Mouse (Mus musculus): Measurements from ENCODE around the gene C1ra. TPM values are rescaled to one million over a fixed set of nuclear protein-coding genes. Genes with fewer than 3 reads are reported as not detected.
"Not testable (repeated sequence)": the region's sequence is repeated elsewhere in the genome, so short reads cannot be mapped to it uniquely, and the experiment has no call there.

The C1ra gene
- polyA plus RNA-seq, 1 experiment from 2014 or later = 0.26 TPM

DNA sequence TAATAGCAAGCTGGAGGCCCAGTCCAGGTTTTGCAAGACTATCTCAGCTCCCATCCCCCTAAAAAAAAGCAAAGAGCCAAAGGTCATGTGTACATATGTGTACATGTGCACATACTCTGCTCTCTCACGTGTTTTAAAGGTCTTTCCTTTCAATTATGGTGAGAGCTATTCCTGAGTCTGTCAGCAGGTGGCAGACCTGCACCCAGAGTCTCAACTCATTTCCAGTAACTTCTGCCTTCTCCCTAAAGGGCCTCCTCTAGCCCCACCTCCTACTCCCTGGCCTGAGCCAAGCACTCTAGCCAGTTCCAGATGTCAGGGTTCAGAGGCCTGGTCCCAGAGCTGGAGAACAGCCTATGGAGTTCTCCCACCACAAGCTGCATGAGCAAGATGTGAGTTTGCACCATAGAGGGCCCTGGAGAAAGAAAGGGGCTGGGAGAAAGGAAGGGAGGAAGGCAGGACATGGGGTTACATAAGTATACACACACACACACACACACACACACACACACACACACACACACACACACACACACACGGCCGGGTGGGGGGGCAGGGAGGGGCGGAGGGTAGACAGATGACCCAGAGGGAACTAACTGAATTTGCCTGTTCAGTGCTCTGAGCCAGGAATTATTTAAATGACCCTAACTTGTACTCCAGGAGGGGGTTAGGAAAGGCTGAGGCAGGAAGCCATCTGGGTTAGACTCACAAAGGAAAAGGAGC, 19.2 kb upstream of the C1ra start, which contains the start of gene C1rl:
Gene C1rl, plus strand, starts transcription at position 272 of the 720 bp plus-strand sequence.
- WGBS = 54% methylated on average over 4 of the region's 4 CpGs
- no peaks in the 10 kb centered on the region for H3K36me3 ChIP-seq
- H3K4me1 ChIP-seq = peaks cover 9% of the 10 kb centered on the region; the same call in 1 of the 2 replicates
- no peak within 1 kb of the TSS for H3K4me3 ChIP-seq
- H3K9me3 ChIP-seq (replicated peaks) = no peaks in the 10 kb centered on the region
- H3K27ac ChIP-seq = peak within 1 kb of the TSS; percentile 82
- DNase-seq (ENCODE audit: low spot score) = peak; percentile 79
- H3K27me3 ChIP-seq (ENCODE audit: low read depth, poor library complexity, severe bottlenecking) = no peaks in the 10 kb centered on the region

DNA sequence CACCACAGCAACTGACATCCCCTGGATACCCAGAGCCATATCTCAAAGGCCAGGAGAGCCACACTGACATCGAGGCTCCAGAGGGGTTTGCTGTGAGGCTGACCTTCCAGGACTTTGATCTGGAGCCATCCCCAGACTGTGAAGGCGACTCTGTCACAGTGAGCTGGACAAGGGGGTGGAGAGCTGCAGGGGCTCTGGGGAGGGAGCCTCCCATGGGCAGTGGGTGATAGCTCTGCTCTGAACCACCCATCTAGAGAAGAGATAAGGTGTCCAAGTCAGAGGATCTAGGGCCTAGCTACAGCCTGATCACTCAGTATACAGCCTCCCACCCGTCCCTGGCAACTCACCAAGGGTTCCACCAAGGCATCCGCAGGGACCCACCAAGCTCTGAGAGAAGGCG, 18.3 kb upstream of the C1ra start:
- no peak for DNase-seq (ENCODE audit: low spot score)

DNA sequence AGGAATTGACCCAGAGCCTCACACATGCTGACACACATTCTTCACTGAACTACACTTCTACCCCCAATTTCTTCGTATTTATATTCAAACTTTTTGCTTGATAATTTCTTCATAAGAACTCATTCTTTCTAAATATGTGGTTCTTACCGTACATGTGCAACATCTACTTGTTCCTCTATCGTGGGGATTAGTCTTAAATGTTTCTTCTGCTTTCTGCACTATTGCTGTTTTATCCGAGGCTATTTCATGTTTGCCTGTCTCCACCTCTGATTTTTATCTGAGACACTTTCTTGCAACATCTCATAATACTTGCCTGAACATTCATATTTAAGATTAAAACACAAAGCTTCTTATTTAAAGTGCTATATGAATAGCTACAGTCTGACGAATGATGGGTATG, 16.2 kb upstream of the C1ra start:
- Histone ChIP-seq H3K4me1 (peaks cover 12% of the 10 kb centered on the region), H3K4me3 (no peak overlapping the region), H3K36me3 (no peaks in the 10 kb centered on the region), H3K27ac (no peak overlapping the region), H3K27me3 (ENCODE audit: low read depth, poor library complexity, severe bottlenecking) (no peaks in the 10 kb centered on the region), H3K9me3 (replicated peaks) (no peaks in the 10 kb centered on the region)
- WGBS = 96% methylated on average over 5 of the region's 5 CpGs
- DNase-seq (ENCODE audit: low spot score) = no peak

More for the DNA sequence above, 18.3 kb upstream of the C1ra start:
- no peaks in the 10 kb centered on the region for H3K36me3 ChIP-seq
- peak overlapping the region; percentile 82 for H3K27ac ChIP-seq
- peaks cover 9% of the 10 kb centered on the region; the same call in 1 of the 2 replicates for H3K4me1 ChIP-seq
- WGBS = 78% methylated on average over 5 of the region's 5 CpGs
- no peaks in the 10 kb centered on the region for H3K9me3 ChIP-seq (replicated peaks)
- no peak overlapping the region for H3K4me3 ChIP-seq
- H3K27me3 ChIP-seq (ENCODE audit: low read depth, poor library complexity, severe bottlenecking) = no peaks in the 10 kb centered on the region

DNA sequence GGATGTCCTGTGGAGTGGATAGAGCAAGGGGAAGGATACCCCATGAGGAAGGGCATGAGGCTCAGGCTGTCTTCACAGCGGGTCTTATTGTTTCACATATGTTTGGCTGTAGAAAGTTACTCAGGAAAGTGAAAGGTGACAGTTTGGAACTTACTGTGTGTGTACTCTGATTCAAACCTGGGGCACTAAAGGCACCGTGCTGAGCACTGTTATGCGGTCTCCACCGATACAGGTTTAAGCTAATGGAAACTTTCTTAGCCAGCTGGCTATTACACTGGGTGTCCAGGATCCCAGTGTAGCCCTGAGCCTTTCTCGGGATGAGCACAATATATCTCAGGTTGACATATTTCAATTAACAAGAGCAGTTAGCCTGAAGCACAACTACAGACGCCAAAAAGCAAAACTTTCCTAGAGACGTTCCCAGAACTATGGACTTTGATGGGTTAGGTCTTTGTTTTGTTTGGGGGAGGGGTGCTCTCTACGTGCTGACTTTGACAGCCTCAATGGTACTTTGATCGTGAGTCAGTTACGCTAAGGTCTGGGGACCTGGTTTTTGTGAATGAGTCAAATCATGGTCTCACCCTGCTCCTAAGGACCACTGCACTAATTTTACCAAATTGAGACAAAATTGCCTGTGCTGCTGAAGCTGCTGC, 12.2 kb upstream of the C1ra start:
- Histone ChIP-seq H3K9me3 (replicated peaks) (no peaks in the 10 kb centered on the region), H3K27me3 (ENCODE audit: low read depth, poor library complexity, severe bottlenecking) (no peaks in the 10 kb centered on the region), H3K36me3 (no peaks in the 10 kb centered on the region), H3K4me1 (peaks cover 3% of the 10 kb centered on the region; the same call in 1 of the 2 replicates), H3K27ac (no peak overlapping the region), H3K4me3 (no peak overlapping the region)
- WGBS = 35% methylated on average over 10 of the region's 10 CpGs
- DNase-seq (ENCODE audit: low spot score) = no peak

DNA sequence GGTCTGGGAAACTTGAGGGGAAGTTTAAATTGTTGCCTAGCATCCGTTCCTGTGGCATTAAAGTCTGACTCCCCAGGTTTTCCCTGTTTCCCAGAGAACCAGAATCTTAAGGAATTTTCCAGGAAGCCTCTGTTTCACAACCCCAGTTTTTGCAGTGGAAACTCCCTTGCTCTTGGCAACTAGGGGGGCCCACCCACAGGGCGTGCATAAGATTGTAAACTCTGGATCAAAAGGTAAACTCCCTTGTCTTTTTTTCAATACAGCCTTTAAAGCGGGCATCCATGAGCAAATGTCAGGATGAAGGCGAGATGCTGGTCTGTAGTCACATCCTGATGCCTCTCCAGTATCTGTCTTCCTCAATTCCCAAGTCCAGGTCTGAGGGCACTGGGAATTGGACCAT, 10.7 kb upstream of the C1ra start:
- WGBS = 86% methylated on average over 4 of the region's 4 CpGs
- Histone ChIP-seq H3K9me3 (replicated peaks) (no peaks in the 10 kb centered on the region), H3K27ac (no peak overlapping the region), H3K4me1 (peaks cover 3% of the 10 kb centered on the region; the same call in 1 of the 2 replicates), H3K27me3 (ENCODE audit: low read depth, poor library complexity, severe bottlenecking) (no peaks in the 10 kb centered on the region), H3K36me3 (no peaks in the 10 kb centered on the region), H3K4me3 (no peak overlapping the region)
- DNase-seq (ENCODE audit: low spot score) = no peak

DNA sequence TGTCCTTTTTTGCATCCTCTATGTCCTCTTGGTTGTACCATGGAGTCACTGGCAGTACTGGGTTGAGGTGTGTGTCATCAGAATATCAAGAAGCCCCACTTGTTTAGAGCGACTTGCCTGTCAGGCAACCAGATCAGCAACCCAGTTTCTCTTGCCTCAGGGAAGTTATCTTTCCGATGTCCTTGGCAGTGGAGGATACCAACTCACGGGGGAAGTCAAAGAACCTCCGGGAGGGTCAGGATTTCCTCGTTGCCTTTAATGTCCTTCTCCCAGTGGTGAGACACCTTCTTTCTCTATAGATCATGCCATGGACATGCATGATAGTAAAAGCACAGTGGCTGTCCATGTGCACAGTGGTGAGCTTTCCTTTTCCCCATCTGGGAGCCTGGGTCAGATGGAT, 10.2 kb upstream of the C1ra start:
- H3K27ac ChIP-seq = no peak overlapping the region
- peaks cover 3% of the 10 kb centered on the region; the same call in 1 of the 2 replicates for H3K4me1 ChIP-seq
- DNase-seq (ENCODE audit: low spot score) = no peak
- no peaks in the 10 kb centered on the region for H3K9me3 ChIP-seq (replicated peaks)
- H3K27me3 ChIP-seq (ENCODE audit: low read depth, poor library complexity, severe bottlenecking) = no peaks in the 10 kb centered on the region
- WGBS = 90% methylated on average over 5 of the region's 5 CpGs
- H3K36me3 ChIP-seq = no peaks in the 10 kb centered on the region
- H3K4me3 ChIP-seq = no peak overlapping the region

DNA sequence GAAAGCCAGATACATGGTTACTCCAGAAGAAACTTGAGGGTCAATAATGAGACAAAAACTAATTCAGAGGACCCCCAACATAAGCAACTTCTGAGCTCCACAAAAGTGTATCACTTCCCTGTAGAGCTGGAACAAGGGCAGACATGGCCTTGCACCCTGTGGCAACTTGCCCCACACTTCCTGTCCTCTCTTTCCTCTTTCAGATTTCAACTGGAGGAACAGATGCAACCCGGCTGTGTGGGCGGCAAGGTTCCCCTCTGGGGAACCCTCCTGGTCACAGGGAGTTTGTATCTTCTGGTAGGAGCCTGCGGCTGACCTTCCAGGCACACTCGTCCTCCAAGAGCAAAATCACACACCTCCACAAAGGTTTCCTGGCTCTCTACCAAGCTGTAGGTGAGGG, 7.2 kb upstream of the C1ra start:
- 78% methylated on average over 4 of the region's 4 CpGs for WGBS
- no peak for DNase-seq (ENCODE audit: low spot score)
- H3K27ac ChIP-seq = no peak overlapping the region

DNA sequence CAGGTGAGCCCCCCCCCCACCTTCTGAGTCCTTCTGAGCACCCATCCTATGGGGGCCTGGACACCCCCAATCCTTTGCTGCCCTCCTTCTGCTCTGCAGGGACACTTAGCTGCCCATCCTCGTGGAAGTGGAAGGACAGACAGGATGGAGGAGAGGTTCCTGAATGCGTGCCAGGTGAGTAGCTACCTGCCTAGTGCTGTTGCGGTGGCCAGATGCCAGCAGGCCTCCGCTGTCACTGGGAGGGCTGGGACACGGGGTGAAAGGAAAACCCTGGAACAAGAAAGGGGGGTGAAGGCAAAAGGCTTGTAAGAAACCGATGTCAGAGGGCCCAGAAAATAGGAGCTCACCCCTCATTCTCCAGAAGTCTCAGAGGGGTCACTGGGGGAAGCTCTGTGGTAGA, 5.2 kb upstream of the C1ra start:
- no peak for DNase-seq (ENCODE audit: low spot score)
- 86% methylated on average over 6 of the region's 6 CpGs for WGBS
- H3K27me3 ChIP-seq (ENCODE audit: low read depth, poor library complexity, severe bottlenecking) = no peaks in the 10 kb centered on the region

More for the DNA sequence above, 7.2 kb upstream of the C1ra start:
- Histone ChIP-seq H3K4me1 (peaks cover 3% of the 10 kb centered on the region; the same call in 1 of the 2 replicates), H3K27me3 (ENCODE audit: low read depth, poor library complexity, severe bottlenecking) (no peaks in the 10 kb centered on the region), H3K9me3 (replicated peaks) (no peaks in the 10 kb centered on the region), H3K36me3 (no peaks in the 10 kb centered on the region), H3K4me3 (no peak overlapping the region)

DNA sequence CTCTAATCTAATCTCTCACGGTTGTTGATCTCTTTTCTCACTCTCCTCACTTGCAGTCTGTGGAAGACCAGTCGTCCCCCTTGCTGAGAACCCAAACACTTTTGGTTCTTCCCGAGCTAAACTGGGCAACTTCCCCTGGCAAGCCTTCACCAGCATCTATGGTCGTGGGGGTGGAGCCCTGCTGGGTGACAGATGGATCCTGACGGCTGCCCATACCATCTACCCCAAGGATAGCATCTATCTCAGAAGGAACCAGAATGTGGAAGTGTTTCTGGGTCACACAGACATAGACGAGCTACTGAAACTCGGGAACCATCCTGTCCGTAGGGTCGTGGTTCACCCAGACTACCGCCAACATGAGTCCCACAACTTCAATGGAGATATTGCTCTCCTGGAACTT, 3.9 kb upstream of the C1ra start:
- H3K4me3 ChIP-seq = no peak overlapping the region
- H3K36me3 ChIP-seq = no peaks in the 10 kb centered on the region
- no peaks in the 10 kb centered on the region for H3K27me3 ChIP-seq (ENCODE audit: low read depth, poor library complexity, severe bottlenecking)
- no peak for DNase-seq (ENCODE audit: low spot score)
- no peaks in the 10 kb centered on the region for H3K9me3 ChIP-seq (replicated peaks)
- H3K27ac ChIP-seq = no peak overlapping the region
- H3K4me1 ChIP-seq = no peaks in the 10 kb centered on the region
- WGBS = 79% methylated on average over 10 of the region's 10 CpGs

More for the DNA sequence above, 5.2 kb upstream of the C1ra start:
- Histone ChIP-seq H3K4me3 (no peak overlapping the region), H3K9me3 (replicated peaks) (no peaks in the 10 kb centered on the region), H3K36me3 (no peaks in the 10 kb centered on the region), H3K4me1 (no peaks in the 10 kb centered on the region), H3K27ac (no peak overlapping the region)

DNA sequence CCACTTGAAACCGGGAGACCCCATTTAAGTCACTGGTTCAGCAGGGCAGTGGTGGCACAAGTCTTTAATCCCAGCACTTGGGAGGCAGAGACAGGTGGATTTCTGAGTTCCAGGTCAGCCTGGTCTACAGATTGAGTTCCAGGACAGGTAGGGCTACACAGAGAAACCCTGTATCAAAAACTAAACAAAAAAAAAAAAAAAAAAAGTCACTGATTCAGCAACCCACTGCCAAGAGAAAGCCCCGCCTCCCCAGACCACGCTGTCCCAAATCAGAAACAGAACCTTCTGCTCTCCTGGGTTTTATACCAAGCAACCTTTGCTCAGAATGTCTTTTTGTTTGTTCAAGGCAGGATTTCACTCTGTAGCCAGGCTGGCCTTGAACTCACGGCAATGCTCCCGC, 3.0 kb upstream of the C1ra start:
- WGBS = 91% methylated on average over 5 of the region's 5 CpGs
- H3K27ac ChIP-seq; H3K4me3 ChIP-seq; H3K9me3 ChIP-seq (replicated peaks); H3K27me3 ChIP-seq (ENCODE audit: low read depth, poor library complexity, severe bottlenecking); H3K4me1 ChIP-seq; H3K36me3 ChIP-seq; DNase-seq (ENCODE audit: low spot score): not testable (repeated sequence)

DNA sequence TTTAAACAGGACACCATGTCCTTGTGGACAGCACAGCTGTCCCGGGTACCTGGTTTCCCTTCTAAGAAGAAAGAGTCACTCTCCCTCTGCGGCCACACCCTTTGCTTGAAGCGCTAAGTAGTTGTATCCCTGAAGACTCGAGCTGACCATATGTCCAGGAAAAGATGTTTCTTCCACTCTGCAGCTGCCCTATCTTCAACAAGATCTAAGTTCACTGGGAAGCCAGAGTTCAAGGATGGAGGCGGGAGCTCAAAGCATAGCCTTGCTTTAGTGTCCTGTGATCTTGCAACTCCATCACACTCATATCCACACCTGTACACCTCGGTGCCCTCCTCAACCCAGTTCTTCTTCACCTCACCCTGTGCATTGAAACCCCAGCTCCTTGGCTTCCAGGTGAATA, 269 bp upstream of the C1ra start:
- no peak for DNase-seq (ENCODE audit: low spot score)
- Histone ChIP-seq H3K27me3 (ENCODE audit: low read depth, poor library complexity, severe bottlenecking) (no peaks in the 10 kb centered on the region), H3K36me3 (no peaks in the 10 kb centered on the region), H3K4me1 (no peaks in the 10 kb centered on the region), H3K27ac (no peak overlapping the region), H3K4me3 (no peak overlapping the region), H3K9me3 (replicated peaks) (no peaks in the 10 kb centered on the region)
- WGBS = 59% methylated on average over 6 of the region's 6 CpGs

DNA sequence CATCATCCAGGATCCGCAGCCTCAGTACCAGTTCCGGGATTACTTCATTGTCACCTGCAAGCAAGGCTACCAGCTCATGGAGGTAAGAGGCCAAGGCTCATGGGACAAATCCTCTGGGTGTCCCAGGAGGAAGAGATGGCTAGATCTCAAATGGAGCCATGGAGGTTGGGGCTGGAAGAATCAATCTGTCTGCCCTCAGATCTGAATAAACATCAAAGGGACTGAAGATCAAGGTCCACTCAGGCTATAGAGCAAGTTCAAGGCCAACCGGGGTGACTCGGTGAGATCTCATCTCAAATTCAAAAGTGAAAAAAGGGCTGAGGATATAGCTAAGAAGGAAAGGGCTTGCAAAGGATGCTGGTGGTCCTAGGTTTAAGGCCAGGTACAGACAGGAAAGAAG, 5.5 kb downstream of the C1ra start:
- H3K4me1 ChIP-seq; H3K4me3 ChIP-seq; H3K27me3 ChIP-seq (ENCODE audit: low read depth, poor library complexity, severe bottlenecking); DNase-seq (ENCODE audit: low spot score); H3K27ac ChIP-seq; H3K36me3 ChIP-seq; H3K9me3 ChIP-seq (replicated peaks): not testable (repeated sequence)
- 92% methylated on average over 4 of the region's 4 CpGs for WGBS

DNA sequence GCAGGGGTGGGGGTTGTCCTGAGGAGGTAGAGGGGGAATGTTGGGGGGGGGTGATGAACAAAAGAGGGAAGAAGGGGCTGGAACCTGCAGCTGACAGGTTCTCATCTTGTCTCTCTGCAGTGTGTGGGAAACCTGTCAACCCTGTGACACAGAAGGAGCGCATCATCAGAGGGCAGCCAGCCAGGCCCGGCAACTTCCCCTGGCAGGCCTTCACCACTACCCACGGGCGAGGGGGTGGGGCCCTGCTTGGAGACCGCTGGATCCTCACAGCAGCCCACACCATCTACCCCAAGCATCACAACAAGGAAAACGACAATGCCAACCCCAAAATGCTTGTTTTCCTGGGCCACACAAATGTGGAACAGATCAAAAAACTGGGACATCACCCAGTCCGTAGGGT, 9.9 kb downstream of the C1ra start:
- not testable (repeated sequence) for H3K36me3 ChIP-seq; H3K4me1 ChIP-seq; H3K27ac ChIP-seq; DNase-seq (ENCODE audit: low spot score); H3K9me3 ChIP-seq (replicated peaks); H3K27me3 ChIP-seq (ENCODE audit: low read depth, poor library complexity, severe bottlenecking); H3K4me3 ChIP-seq
- WGBS = 73% methylated on average over 7 of the region's 7 CpGs
